Mouse (Mus musculus): Measurements from ENCODE around the gene AC124108.1.
A peak's percentile ranks its signal among the peaks of the same experiment; 100 is the strongest.

Gene AC124108.1

GRCm38 (mm10) chr1:132200562-132201510, 9.6 kb downstream of the AC124108.1 start:
- DNase-seq (ENCODE audit: low spot score) = no peak

- DNase-seq (ENCODE audit: low spot score) = no peak
These were observed 10.2 kb downstream of the AC124108.1 start for GRCm38 (mm10) chr1:132201511-132201860.

GRCm38 (mm10) chr1:132201936-132202335, 10.7 kb downstream of the AC124108.1 start:
- no peak for DNase-seq (ENCODE audit: low spot score)

DNA sequence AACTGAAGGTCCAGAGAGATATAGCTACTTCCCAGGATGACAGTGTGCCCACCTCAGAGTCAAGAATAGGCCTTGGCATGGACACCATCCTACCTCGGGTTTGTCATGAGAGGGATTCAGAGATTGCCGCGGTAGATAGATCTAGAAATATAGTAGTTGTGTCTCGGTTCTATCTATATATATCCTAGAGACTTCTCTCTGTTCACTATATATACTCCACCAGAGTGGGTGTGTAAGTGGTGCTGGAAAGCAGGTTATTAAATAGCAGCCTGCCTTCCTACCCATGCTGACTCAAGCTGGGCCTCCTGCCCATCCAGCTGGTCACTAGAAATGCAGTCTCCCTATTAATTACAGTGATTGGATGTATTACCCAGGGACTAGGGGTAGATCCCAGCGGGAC, 11.5 kb downstream of the AC124108.1 start:
- no peak for DNase-seq (ENCODE audit: low spot score)

DNA sequence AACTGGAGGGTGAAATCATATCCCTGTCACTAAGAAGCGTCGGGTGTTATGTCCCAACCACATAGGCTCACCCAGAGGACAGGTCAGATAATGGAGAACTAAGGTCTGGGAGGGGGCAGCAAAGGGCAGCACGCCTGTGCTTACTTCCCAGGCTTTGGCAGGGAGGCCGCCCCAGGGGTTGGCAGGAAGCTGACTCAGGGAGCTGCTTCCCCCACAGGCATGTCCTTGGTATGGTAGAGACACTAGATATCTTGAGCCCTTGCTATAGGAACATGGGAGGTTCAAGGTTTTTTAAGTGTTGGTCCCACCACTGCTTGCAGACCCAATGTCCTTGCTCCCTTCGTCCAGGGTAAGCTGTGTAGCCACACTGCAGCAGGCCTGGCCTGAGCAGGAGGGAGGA, 14.7 kb downstream of the AC124108.1 start:
- DNase-seq (ENCODE audit: low spot score) = no peak

DNA sequence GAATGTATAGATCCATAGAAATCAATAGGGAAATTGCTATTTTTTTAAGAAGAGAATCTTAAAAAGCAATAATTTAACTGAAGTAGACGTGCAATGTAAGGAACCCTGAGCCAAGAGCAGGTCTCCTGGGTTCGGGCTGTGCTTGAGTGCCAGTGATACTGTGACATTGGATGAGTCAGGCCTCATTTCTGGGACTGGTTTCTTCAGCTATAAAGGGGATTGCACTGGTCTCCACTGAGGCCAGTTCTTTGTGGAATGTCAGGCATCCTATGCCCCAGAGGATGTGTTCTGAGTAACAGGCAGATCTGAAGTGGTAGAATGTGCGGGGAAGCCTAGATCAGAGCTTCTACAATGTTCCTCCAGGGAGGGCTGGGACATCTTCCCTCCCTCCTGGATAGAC, 15.6 kb downstream of the AC124108.1 start:
- DNase-seq (ENCODE audit: low spot score) = no peak

DNA sequence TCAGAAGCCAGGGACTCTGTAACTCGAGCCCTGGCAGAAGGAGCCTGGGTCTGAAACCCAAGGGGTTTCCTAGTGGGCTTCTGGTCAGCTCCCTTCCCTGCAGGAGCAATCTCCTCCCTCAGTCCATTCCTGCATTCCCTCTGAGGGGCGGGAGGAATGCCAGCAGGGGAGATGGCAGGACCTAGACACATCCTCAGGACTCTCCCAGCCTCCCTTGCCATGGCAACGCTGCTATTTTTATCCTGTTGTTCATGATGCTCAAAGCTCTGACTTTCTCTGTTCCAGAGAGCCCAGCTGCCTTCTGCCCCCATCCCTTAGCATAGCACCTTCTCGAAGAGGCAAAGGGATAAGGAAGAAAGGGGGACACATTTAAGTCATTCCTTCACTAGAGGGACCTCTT, 16.9 kb downstream of the AC124108.1 start:
- no peak for DNase-seq (ENCODE audit: low spot score)

DNA sequence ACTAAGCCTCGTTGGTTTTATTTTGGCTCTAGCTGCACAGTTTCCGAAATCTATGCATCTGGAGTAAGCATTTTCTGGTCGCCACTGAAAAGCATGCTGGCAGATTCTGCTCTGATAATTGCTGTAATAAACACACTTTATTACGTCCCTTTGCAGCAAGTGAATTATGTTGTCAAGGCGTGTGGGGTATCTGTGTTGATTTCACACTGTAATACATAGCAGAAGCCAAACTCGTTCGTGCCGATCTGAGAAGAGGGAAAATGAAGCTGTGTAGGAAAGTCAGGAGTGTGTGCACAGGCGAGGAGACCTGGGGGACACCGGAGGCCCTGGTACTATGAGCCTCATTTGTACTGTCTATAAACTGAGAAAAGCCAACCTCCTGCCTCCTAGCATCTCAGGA, 18.1 kb downstream of the AC124108.1 start:
- no peak for DNase-seq (ENCODE audit: low spot score)

GRCm38 (mm10) chr1:132210922-132211321, 19.7 kb downstream of the AC124108.1 start:
- no peak for DNase-seq (ENCODE audit: low spot score)

DNA sequence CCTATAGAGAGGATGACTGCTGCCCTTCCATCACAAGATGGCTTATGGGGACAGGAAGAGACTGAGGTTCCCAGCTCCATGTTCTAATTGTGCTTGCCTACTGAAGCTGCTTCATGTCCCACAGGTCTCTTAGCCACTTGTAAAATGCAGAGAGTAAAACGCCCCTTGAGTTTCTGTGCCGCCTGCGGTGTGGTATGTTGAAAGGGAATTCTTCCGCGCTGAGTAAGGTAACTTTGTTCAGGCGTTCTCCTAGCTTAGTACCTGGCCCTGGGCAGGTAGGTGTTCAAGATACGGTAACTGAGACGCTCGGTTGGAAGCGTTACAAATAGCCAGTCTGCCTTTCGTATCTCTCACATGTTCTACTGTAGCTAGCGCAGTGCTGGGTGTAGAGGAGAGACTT, 20.4 kb downstream of the AC124108.1 start:
- DNase-seq (ENCODE audit: low spot score) = no peak

GRCm38 (mm10) chr1:132212218-132212617, 21.0 kb downstream of the AC124108.1 start:
- DNase-seq (ENCODE audit: low spot score) = peak; percentile 39

DNA sequence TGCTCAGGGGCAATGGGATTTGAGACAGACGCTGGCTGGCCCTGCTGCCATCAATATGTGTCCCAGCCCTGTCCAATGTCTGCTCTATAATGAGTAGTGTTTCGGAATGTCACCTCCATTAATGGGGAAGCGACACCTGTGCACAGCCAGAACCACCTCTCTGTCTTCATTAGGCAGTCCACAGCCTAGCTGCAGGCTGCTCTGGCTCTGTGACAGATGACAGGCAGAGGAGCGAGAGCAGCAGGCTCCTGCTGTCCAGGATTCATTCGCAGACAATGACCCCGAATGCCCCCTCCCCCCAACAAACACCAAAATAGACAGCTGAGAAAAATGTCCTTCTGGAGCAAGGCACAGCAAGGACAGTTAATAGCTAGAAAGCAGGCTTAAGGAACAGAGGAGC, 21.8 kb downstream of the AC124108.1 start:
- DNase-seq (ENCODE audit: low spot score) = no peak

DNA sequence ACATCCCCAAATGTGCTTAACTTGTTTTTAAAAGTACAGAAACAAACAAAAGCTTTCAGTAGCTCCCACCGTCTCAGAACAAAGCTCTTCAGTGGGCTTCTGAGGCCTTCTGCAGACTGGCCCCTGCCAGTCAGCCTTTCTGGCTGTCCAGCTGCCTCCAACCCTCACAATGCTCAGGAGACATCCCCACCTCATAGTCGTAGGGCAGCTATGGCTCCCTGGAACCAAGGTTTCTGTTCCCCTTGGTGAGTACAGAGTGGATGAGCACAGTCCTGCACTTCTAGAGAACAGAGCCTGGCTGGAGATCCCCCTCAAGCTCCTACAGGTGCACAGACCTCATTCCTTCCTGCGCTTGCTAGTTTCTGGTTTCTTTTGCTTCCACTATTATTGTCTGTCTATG, 25.0 kb downstream of the AC124108.1 start:
- no peak for DNase-seq (ENCODE audit: low spot score)

GRCm38 (mm10) chr1:132221627-132222026, 30.4 kb downstream of the AC124108.1 start:
- DNase-seq (ENCODE audit: low spot score) = no peak

DNA sequence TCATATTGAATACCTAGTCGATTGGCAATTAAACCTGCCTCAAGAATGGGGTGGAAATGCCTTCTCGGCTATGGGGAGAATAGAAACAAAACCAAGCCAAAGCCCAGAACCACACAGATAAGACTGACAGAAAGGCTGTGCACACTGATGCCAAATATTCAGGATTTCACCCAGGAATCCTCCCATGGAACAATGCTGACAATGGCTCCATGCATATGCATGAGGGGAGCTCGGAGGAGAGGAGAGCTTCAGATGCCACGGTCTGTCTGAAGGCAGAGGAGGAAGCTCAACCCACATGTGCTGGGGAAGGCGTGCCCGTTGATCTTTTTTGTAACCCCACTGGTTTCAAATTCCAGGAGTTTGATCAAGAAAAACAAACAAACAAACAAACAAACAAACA, 30.9 kb downstream of the AC124108.1 start:
- no peak for DNase-seq (ENCODE audit: low spot score)

DNA sequence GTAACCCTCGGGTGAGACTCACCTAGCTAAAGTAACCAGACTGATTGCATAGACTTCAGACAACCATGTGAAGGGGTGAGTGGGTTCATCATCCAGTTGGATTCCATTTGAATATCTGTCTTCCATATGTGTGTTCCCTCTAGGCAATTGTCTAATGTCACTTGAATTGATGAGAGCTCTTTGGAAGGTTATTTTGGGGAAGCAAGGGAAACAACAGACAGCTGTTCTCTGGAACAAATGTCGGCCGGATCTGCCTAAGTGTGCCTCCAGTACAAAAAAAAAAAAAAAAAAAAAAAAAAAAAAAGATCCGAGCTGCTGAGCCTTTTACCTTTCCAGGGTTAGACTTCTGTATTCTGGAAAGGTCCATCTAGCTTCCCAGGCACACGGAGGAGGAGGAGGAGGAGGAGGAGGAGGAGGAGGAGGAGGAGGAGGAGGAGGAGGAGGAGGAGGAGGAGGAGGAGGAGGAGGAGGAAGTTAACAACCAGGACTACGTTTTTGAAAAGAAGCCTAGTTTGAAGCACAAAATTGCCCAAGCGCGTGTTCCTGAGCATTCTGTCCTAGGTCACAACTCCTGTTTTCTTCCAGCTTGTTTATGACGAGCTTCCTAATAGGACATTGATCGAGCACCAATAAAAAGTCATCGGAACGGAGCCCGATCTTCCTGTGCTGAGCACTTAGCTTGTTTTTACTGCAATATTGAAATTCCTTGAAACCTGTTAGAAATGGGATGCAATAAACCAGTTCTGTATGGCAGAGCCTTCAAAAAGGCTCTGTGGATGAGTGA, 35.2 kb downstream of the AC124108.1 start:
- no peak for DNase-seq (ENCODE audit: low spot score)

DNA sequence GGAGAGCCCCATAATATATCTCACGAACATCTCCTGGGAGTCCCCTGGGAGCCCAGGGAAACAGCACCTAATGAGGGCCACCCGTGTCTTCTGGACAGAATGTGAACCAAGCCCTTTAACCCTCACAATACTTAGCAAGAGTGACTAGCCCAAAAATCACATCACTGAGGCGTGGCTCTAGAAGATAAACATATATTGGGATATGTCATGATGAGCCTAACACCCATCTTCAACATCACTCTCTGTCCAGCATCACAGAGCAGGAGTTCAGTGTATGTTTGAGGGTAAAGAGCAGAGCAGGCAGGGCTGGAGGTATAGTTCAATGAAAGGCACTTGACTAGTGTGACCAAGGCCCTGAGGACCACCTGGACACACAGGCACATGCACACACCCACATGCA, 38.4 kb downstream of the AC124108.1 start, which contains the start of gene Gm10188:
Gene Gm10188, minus strand, starts transcription at position 101 of the 400 bp plus-strand sequence.
- DNase-seq (ENCODE audit: low spot score) = no peak

DNA sequence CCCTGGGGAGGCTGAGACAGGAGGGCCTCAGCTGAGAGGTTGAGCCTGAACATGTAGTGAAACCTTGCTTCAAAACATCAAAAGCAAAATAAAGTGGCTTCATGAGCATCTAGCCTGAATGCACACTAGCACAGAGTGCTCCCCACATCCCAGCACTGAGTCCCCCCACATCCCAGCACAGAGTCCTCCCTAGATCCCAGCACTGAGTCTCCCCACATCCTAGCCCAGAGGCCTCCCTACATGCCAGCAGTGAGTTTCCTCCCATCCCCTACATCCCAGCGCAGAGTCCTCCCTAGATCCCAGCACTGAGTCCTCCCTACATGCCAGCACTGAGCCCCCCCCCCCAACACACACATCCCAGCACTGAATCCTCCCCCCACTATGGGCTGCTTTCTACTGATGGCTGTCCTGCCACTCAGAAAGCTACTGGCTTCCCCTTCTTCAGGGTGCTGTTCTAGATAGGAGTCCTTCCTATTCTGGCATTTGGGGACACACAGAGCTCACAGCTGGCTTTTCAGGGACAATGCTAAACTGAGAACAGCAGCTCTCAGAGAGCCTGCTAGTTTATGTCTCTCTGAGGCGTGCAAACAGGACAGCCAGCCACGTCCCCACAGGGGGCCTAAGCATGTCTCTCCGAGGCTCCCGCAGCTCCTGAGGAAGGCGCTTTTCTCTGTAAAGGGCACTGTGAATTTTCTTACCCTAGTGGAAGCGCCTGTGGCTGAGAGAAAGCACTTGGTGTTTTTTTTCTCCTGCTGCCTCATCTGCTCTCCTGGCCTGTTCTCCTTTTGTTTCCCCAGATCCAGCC, 40.4 kb downstream of the AC124108.1 start:
- no peak for DNase-seq (ENCODE audit: low spot score)

DNA sequence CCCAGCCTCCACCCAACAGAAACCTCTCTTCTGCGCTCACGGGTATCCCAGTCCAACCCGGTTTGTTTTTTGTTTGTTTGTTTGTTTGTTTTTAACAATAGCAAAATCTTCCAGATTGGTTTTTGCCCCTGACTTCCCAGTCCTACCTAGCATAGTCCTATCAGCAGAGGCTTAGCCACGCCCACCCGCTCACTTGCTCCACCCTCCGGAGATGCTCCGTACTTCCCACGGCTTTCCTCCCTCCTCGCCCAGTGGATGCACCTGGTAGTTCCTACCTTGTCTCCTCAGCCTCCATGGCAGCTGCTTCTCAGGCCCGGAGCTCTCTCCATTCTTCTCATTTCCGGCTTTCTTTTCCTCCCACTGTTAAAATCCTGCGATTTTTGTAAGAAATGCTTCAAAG, 42.3 kb downstream of the AC124108.1 start:
- peak; percentile 22 for DNase-seq (ENCODE audit: low spot score)

GRCm38 (mm10) chr1:132234757-132235273, 43.6 kb downstream of the AC124108.1 start:
- DNase-seq (ENCODE audit: low spot score) = no peak

GRCm38 (mm10) chr1:132237585-132238159, 46.4 kb downstream of the AC124108.1 start:
- peak; percentile 71 for DNase-seq (ENCODE audit: low spot score)

DNA sequence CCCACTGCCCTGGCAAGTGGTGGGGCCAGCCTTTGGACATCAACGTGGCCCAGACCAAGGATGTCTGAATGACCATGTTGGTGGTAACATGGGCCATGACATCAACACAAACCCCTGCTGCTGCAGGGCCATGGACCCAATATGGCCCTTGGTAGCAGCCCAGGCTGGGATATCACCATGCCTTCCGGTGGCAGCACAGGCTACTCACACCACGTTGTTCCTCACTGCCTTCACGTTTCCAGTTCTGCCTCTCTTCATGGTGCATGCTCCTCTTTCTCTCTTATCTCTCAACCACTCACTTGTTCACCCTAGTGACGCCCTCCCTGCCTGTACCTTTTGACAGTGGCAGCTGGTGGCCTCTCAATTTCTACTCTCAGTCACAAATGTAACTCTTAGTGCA, 53.8 kb downstream of the AC124108.1 start:
- no peak for DNase-seq (ENCODE audit: low spot score)

Measured in ovary, postnatal 14 days (tissue).